In genomic region chr16:38282559-38283160, GRCm38 (mm10) we compare ENCODE assay signal across 19 mouse cellular contexts. TPM values are rescaled to one million over a fixed set of nuclear protein-coding genes. Genes with fewer than 3 reads are reported as not detected.
A peak's percentile ranks its signal among the peaks of the same experiment; 100 is the strongest.
DNase-seq lines count a peak whose midpoint lies in the region; ATAC-seq lines count a peak whose summit lies in the region.
"Had no signal": no experiment of that assay in that cellular context is flagged by ENCODE, and none has a peak within 500 bp of the region (broad histone marks: within the 10 kb centered on the region; RNA-seq: fewer than 3 reads in every experiment).

No protein-coding gene starts in this region.

- no peak overlapping the region for H3K9ac ChIP-seq in forebrain, embryonic 16.5 days (replicated peaks; ENCODE audit: low read depth, low read length)
- H3K9ac ChIP-seq in liver, embryonic 15.5 days, result no peak overlapping the region
- H3K9ac ChIP-seq: midbrain, embryonic 13.5 days had no signal

- no peaks in the 10 kb centered on the region for H3K27me3 ChIP-seq in forebrain, embryonic 10.5 days (ENCODE audit: poor library complexity, severe bottlenecking)
- no peaks in the 10 kb centered on the region for H3K27me3 ChIP-seq in forebrain, embryonic 16.5 days (replicated peaks; ENCODE audit: control insufficient read depth, insufficient read depth, low read length)
- H3K27me3 ChIP-seq in liver, embryonic 15.5 days, result no peaks in the 10 kb centered on the region
- H3K27me3 ChIP-seq: midbrain, embryonic 13.5 days had no signal

- no peaks in the 10 kb centered on the region for H3K9me3 ChIP-seq in forebrain, embryonic 10.5 days
- H3K9me3 ChIP-seq in forebrain, embryonic 16.5 days (ENCODE audit: control insufficient read depth, low read length), result no peaks in the 10 kb centered on the region
- no peaks in the 10 kb centered on the region for H3K9me3 ChIP-seq in liver, embryonic 15.5 days (replicated peaks)
- H3K9me3 ChIP-seq: midbrain, embryonic 13.5 days had no signal

- H3K4me2 ChIP-seq in forebrain, embryonic 16.5 days (ENCODE audit: low read length), result no peak overlapping the region
- peak overlapping the region; percentile 6; the same call in 1 of the 2 replicates for H3K4me2 ChIP-seq in liver, embryonic 15.5 days
- H3K4me2 ChIP-seq: midbrain, embryonic 13.5 days had no signal

- 0 out of 2 replicates have a peak overlapping the region, but pooled peaks have one; percentile 8 for H3K27ac ChIP-seq in forebrain, embryonic 10.5 days
- no peak overlapping the region for H3K27ac ChIP-seq in forebrain, embryonic 16.5 days (ENCODE audit: low read length)
- H3K27ac ChIP-seq in liver, embryonic 15.5 days (replicated peaks), result peak overlapping the region; percentile 72
- H3K27ac ChIP-seq: macrophage; midbrain, embryonic 13.5 days had no signal

- H3K4me3 ChIP-seq in forebrain, embryonic 10.5 days, result no peak overlapping the region
- no peak overlapping the region for H3K4me3 ChIP-seq in forebrain, embryonic 16.5 days (replicated peaks; ENCODE audit: low read length)
- H3K4me3 ChIP-seq in liver, embryonic 15.5 days (replicated peaks), result no peak overlapping the region
- H3K4me3 ChIP-seq: midbrain, embryonic 13.5 days had no signal

- 0 out of 2 replicates have a peak, but pooled peaks cover under 1% of the 10 kb centered on the region for H3K4me1 ChIP-seq in forebrain, embryonic 10.5 days
- H3K4me1 ChIP-seq in forebrain, embryonic 16.5 days (replicated peaks; ENCODE audit: control insufficient read depth, insufficient read depth, low read length), result no peaks in the 10 kb centered on the region
- peaks cover 7% of the 10 kb centered on the region; the same call in 1 of the 2 replicates for H3K4me1 ChIP-seq in liver, embryonic 15.5 days (replicated peaks)
- H3K4me1 ChIP-seq: midbrain, embryonic 13.5 days had no signal

- DNase-seq in forebrain, embryonic 10.5 days (ENCODE audit: extremely low spot score, low spot score), result no peak
- peak; percentile 36 for DNase-seq in kidney, postnatal 14 days
- no peak for DNase-seq in kidney, adult 11 months
- DNase-seq in adrenal gland, postnatal 36 days, result no peak
- no peak for DNase-seq in Muller cell, postnatal 12 days (ENCODE audit: inconsistent ontology term)
- DNase-seq in cerebellum, adult 18-20 months, result no peak
- DNase-seq: adrenal gland, adult 8-10 months; cerebellum, postnatal 25 days; heart, adult 18-20 months; lung, adult 18-20 months; right cerebral cortex, adult 18-20 months; thymus, adult 18-20 months had no signal

- no peaks in the 10 kb centered on the region for H3K36me3 ChIP-seq in forebrain, embryonic 10.5 days (replicated peaks)
- no peaks in the 10 kb centered on the region for H3K36me3 ChIP-seq in forebrain, embryonic 16.5 days (ENCODE audit: control insufficient read depth, insufficient read depth)
- no peaks in the 10 kb centered on the region for H3K36me3 ChIP-seq in liver, embryonic 15.5 days (replicated peaks)
- H3K36me3 ChIP-seq: midbrain, embryonic 13.5 days had no signal

- ATAC-seq in forebrain, embryonic 16.5 days, result no peak
- ATAC-seq in liver, embryonic 15.5 days (ENCODE audit: insufficient read depth), result peak; percentile 41
- ATAC-seq: midbrain, embryonic 13.5 days had no signal

- 83% methylated on average over 7 of the region's 7 CpGs for WGBS in forebrain, embryonic 10.5 days
- WGBS in forebrain, embryonic 16.5 days, result 83% methylated on average over 7 of the region's 7 CpGs
- WGBS in liver, embryonic 15.5 days (ENCODE audit: insufficient replicate concordance), result 47% methylated on average over 7 of the region's 7 CpGs

RNA-seq across cellular contexts. Expression of gene Nr1i2, which starts 12.0 kb away (rescaled TPM):
- polyA plus RNA-seq in forebrain, embryonic 10.5 days (2016; fragmentation: Nextera tagmentation; extraction: Ambion mirVana), result not detected in 2 replicates
- polyA plus RNA-seq in forebrain, embryonic 16.5 days (2015; fragmentation: Nextera tagmentation; extraction: Ambion mirVana), result not detected in 2 replicates
- polyA plus RNA-seq in liver, embryonic 15.5 days (2015; fragmentation: Nextera tagmentation; extraction: Ambion mirVana), result 4.8 and 5.3 TPM in 2 replicates
- total RNA-seq in adrenal gland, postnatal 36 days (2021), result not detected
- total RNA-seq: heart, adult 18-20 months; layer of hippocampus, adult 8-10 months; neutrophil, adult 5-6 weeks had no signal
- polyA plus RNA-seq: embryonic facial prominence, embryonic 11.5 days; macrophage; midbrain, embryonic 13.5 days had no signal

RNA-seq across cellular contexts. Expression of gene Maats1, which starts 59.3 kb away (rescaled TPM):
- 0.31 and 0.36 TPM in 2 replicates for polyA plus RNA-seq in forebrain, embryonic 10.5 days (2016; fragmentation: Nextera tagmentation; extraction: Ambion mirVana)
- 0.43 and 0.66 TPM in 2 replicates for polyA plus RNA-seq in forebrain, embryonic 16.5 days (2015; fragmentation: Nextera tagmentation; extraction: Ambion mirVana)
- 0.03 and 0.05 TPM in 2 replicates for polyA plus RNA-seq in liver, embryonic 15.5 days (2015; fragmentation: Nextera tagmentation; extraction: Ambion mirVana)
- total RNA-seq in adrenal gland, postnatal 36 days (2021), result under 1 TPM; 0.66 to 0.70 TPM
- total RNA-seq: neutrophil, adult 5-6 weeks had no signal
- polyA plus RNA-seq: macrophage had no signal
